Comparison of ENCODE assay signal across 15 mouse cellular contexts in genomic region chr9:116472855-116473254, GRCm38 (mm10).
DNase-seq lines count a peak whose midpoint lies in the region; ATAC-seq and TF ChIP-seq lines count a peak whose summit lies in the region.
"Had no signal": no experiment of that assay in that cellular context is flagged by ENCODE, and none has a peak within 500 bp of the region (broad histone marks: within the 10 kb centered on the region; RNA-seq: fewer than 3 reads in every experiment).

No protein-coding gene starts in this region.

- WGBS in heart, adult 2 months, result 81% methylated on average over 4 of the region's 4 CpGs
- 74% methylated on average over 4 of the region's 4 CpGs for WGBS in heart, embryonic 11.5 days (ENCODE audit: insufficient replicate concordance)
- 80% methylated on average over 4 of the region's 4 CpGs for WGBS in midbrain, postnatal 0 days
- 78% methylated on average over 4 of the region's 4 CpGs for WGBS in midbrain, embryonic 14.5 days
- WGBS in stomach, postnatal 0 days, result 79% methylated on average over 4 of the region's 4 CpGs
- WGBS in neural tube, embryonic 15.5 days, result 78% methylated on average over 4 of the region's 4 CpGs

- no peak for ATAC-seq in heart, embryonic 11.5 days (replicated peaks; ENCODE audit: insufficient number of reproducible peaks, low FRiP score, low TSS enrichment)
- no peak for ATAC-seq in midbrain, postnatal 0 days (ENCODE audit: low FRiP score)
- ATAC-seq in midbrain, embryonic 14.5 days (ENCODE audit: low FRiP score, low TSS enrichment), result no peak
- no peak for ATAC-seq in stomach, postnatal 0 days (ENCODE audit: low FRiP score, low TSS enrichment)
- ATAC-seq in neural tube, embryonic 15.5 days (ENCODE audit: low FRiP score), result no peak
- ATAC-seq: activated CD4-positive, CD25-positive, alpha-beta regulatory T cell, adult 4 months had no signal

- H3K9me3 ChIP-seq in heart, embryonic 11.5 days (replicated peaks; ENCODE audit: control insufficient read depth, low read length), result no peaks in the 10 kb centered on the region
- H3K9me3 ChIP-seq in midbrain, postnatal 0 days (ENCODE audit: low read length), result no peaks in the 10 kb centered on the region
- no peaks in the 10 kb centered on the region for H3K9me3 ChIP-seq in midbrain, embryonic 14.5 days (ENCODE audit: control insufficient read depth, low read length)
- no peaks in the 10 kb centered on the region for H3K9me3 ChIP-seq in MEL (replicated peaks; ENCODE audit: insufficient read depth, low read length)
- no peaks in the 10 kb centered on the region for H3K9me3 ChIP-seq in stomach, postnatal 0 days (ENCODE audit: control insufficient read depth, low read length)
- H3K9me3 ChIP-seq in neural tube, embryonic 15.5 days (replicated peaks), result no peaks in the 10 kb centered on the region

- DNase-seq in heart, adult 2 months, result no peak
- no peak for DNase-seq in midbrain, postnatal 0 days (ENCODE audit: low spot score)
- no peak for DNase-seq in midbrain, embryonic 14.5 days
- DNase-seq in MEL (ENCODE audit: low read depth, low spot score), result no peak
- DNase-seq in stomach, postnatal 0 days (ENCODE audit: low spot score), result no peak
- no peak for DNase-seq in adrenal gland, postnatal 36 days
- DNase-seq: cerebellum, adult 8-10 months; kidney, adult 8-10 months; lung, adult 18-20 months had no signal

- H3K79me2 ChIP-seq in heart, adult 2 months (replicated peaks; ENCODE audit: control insufficient read depth, insufficient read depth, low read length), result no peaks in the 10 kb centered on the region
- H3K79me2 ChIP-seq in MEL (ENCODE audit: control insufficient read depth, insufficient read depth, low read length, poor library complexity), result no peaks in the 10 kb centered on the region

- no peak overlapping the region for H3K9ac ChIP-seq in heart, adult 2 months (ENCODE audit: low read depth, low read length)
- H3K9ac ChIP-seq in heart, embryonic 11.5 days (ENCODE audit: low read depth, low read length), result no peak overlapping the region
- H3K9ac ChIP-seq in midbrain, postnatal 0 days (replicated peaks; ENCODE audit: low read length, poor library complexity, severe bottlenecking), result no peak overlapping the region
- H3K9ac ChIP-seq in midbrain, embryonic 14.5 days (replicated peaks; ENCODE audit: low read length), result no peak overlapping the region
- H3K9ac ChIP-seq in MEL (ENCODE audit: control insufficient read depth, low read depth, low read length, poor library complexity, severe bottlenecking), result no peak overlapping the region
- H3K9ac ChIP-seq in stomach, postnatal 0 days (ENCODE audit: low read length), result no peak overlapping the region
- no peak overlapping the region for H3K9ac ChIP-seq in neural tube, embryonic 15.5 days (replicated peaks)
- H3K9ac ChIP-seq: heart, embryonic 12.5 days had no signal

- H3K4me1 ChIP-seq in heart, adult 2 months (ENCODE audit: control insufficient read depth, insufficient read depth, low read length), result peaks cover 5% of the 10 kb centered on the region
- H3K4me1 ChIP-seq in heart, embryonic 11.5 days (ENCODE audit: control insufficient read depth, insufficient read depth, low read length), result no peaks in the 10 kb centered on the region
- no peaks in the 10 kb centered on the region; the same call in 1 of the 2 replicates for H3K4me1 ChIP-seq in midbrain, postnatal 0 days (ENCODE audit: insufficient read depth, low read length)
- H3K4me1 ChIP-seq in midbrain, embryonic 14.5 days (ENCODE audit: control insufficient read depth, insufficient read depth, low read length), result peaks cover 8% of the 10 kb centered on the region
- H3K4me1 ChIP-seq in MEL (ENCODE audit: control insufficient read depth in 1 of 2, insufficient read depth in 2 of 2, low read length in 2 of 2), result no peaks in the 10 kb centered on the region
- no peaks in the 10 kb centered on the region for H3K4me1 ChIP-seq in stomach, postnatal 0 days (replicated peaks; ENCODE audit: control insufficient read depth, insufficient read depth)
- peaks cover 13% of the 10 kb centered on the region for H3K4me1 ChIP-seq in neural tube, embryonic 15.5 days
- H3K4me1 ChIP-seq: heart, embryonic 12.5 days had no signal

- no peak overlapping the region for H3K4me3 ChIP-seq in heart, adult 2 months
- H3K4me3 ChIP-seq in heart, embryonic 11.5 days (ENCODE audit: low read depth, low read length), result no peak overlapping the region
- H3K4me3 ChIP-seq in midbrain, postnatal 0 days (ENCODE audit: low read depth, low read length), result no peak overlapping the region
- no peak overlapping the region for H3K4me3 ChIP-seq in midbrain, embryonic 14.5 days (replicated peaks; ENCODE audit: low read depth, low read length)
- H3K4me3 ChIP-seq in MEL (ENCODE audit: control insufficient read depth in 1 of 2, insufficient read depth in 1 of 2, low read depth in 2 of 2, low read length in 2 of 2), result no peak overlapping the region
- no peak overlapping the region for H3K4me3 ChIP-seq in stomach, postnatal 0 days (ENCODE audit: low read depth, low read length)
- no peak overlapping the region for H3K4me3 ChIP-seq in neural tube, embryonic 15.5 days (replicated peaks)
- H3K4me3 ChIP-seq: heart, embryonic 12.5 days; hindbrain, embryonic 10.5 days; myocyte had no signal

- no peak overlapping the region for H3K27ac ChIP-seq in heart, adult 2 months
- H3K27ac ChIP-seq in heart, embryonic 11.5 days (ENCODE audit: low read depth, low read length), result no peak overlapping the region
- no peak overlapping the region for H3K27ac ChIP-seq in midbrain, postnatal 0 days (ENCODE audit: low read depth, low read length)
- H3K27ac ChIP-seq in midbrain, embryonic 14.5 days (replicated peaks; ENCODE audit: low read depth, low read length), result no peak overlapping the region
- no peak overlapping the region for H3K27ac ChIP-seq in MEL (ENCODE audit: control insufficient read depth, low read depth, low read length)
- no peak overlapping the region for H3K27ac ChIP-seq in stomach, postnatal 0 days (replicated peaks)
- H3K27ac ChIP-seq in neural tube, embryonic 15.5 days (replicated peaks), result no peak overlapping the region
- H3K27ac ChIP-seq: hindbrain, embryonic 10.5 days had no signal

- H3K4me2 ChIP-seq in heart, embryonic 11.5 days, result no peak overlapping the region
- H3K4me2 ChIP-seq in midbrain, postnatal 0 days (ENCODE audit: low read depth, low read length, poor library complexity, severe bottlenecking), result no peak overlapping the region
- no peak overlapping the region for H3K4me2 ChIP-seq in midbrain, embryonic 14.5 days (ENCODE audit: low read length)
- H3K4me2 ChIP-seq in stomach, postnatal 0 days (replicated peaks; ENCODE audit: low read depth), result no peak overlapping the region
- no peak overlapping the region for H3K4me2 ChIP-seq in neural tube, embryonic 15.5 days
- H3K4me2 ChIP-seq: heart, embryonic 12.5 days had no signal

- peak; percentile 44 for TF ChIP-seq CTCF in heart, adult 2 months (IDR thresholded peaks at IDR 0.05)
- peak; percentile 49 for TF ChIP-seq CTCF in midbrain, postnatal 0 days (IDR thresholded peaks at IDR 0.05)
- TF ChIP-seq CTCF in MEL (IDR thresholded peaks at IDR 0.05 in 2 of 3, conservative IDR thresholded peaks at IDR 0.05 in 1 of 3; ENCODE audit: control insufficient read depth in 1 of 3, insufficient read depth in 1 of 3, low read depth in 2 of 3, low read length in 3 of 3, poor library complexity in 1 of 3, severe bottlenecking in 1 of 3), result peak in 2 of 3 experiments; percentile 17 to 33; a peak in 4 of 6 replicates
- peak; percentile 42; the same call in 1 of the 2 replicates for TF ChIP-seq CTCF in stomach, postnatal 0 days (IDR thresholded peaks at IDR 0.05; ENCODE audit: low read depth)

- H3K36me3 ChIP-seq in heart, adult 2 months (ENCODE audit: control insufficient read depth, insufficient read depth, low read length), result no peaks in the 10 kb centered on the region
- 0 out of 2 replicates have a peak, but pooled peaks cover 3% of the 10 kb centered on the region for H3K36me3 ChIP-seq in heart, embryonic 11.5 days (ENCODE audit: control insufficient read depth, insufficient read depth, low read length)
- H3K36me3 ChIP-seq in midbrain, postnatal 0 days (ENCODE audit: insufficient read depth, low read length), result no peaks in the 10 kb centered on the region
- H3K36me3 ChIP-seq in midbrain, embryonic 14.5 days (ENCODE audit: control insufficient read depth, insufficient read depth, low read length), result no peaks in the 10 kb centered on the region
- H3K36me3 ChIP-seq in MEL (ENCODE audit: control insufficient read depth in 1 of 2, insufficient read depth in 2 of 2, low read length in 2 of 2), result no peaks in the 10 kb centered on the region
- H3K36me3 ChIP-seq in stomach, postnatal 0 days (ENCODE audit: control insufficient read depth, insufficient read depth, low read length), result no peaks in the 10 kb centered on the region
- no peaks in the 10 kb centered on the region for H3K36me3 ChIP-seq in neural tube, embryonic 15.5 days
- H3K36me3 ChIP-seq: heart, embryonic 12.5 days; hindbrain, embryonic 10.5 days had no signal

- TF ChIP-seq EP300 in heart, adult 2 months (IDR thresholded peaks at IDR 0.05; ENCODE audit: insufficient read depth, low read depth, low read length), result no peak
- TF ChIP-seq EP300 in MEL (IDR thresholded peaks at IDR 0.05; ENCODE audit: low read depth in 1 of 2, low read length in 2 of 2), result no peak
- no peak for TF ChIP-seq EP300 in stomach, postnatal 0 days (optimal IDR thresholded peaks at IDR 0.05)

- no peak for TF ChIP-seq POLR2A in heart, adult 2 months (IDR thresholded peaks at IDR 0.05; ENCODE audit: insufficient read depth, low read depth, low read length)
- TF ChIP-seq POLR2A in MEL (IDR thresholded peaks at IDR 0.05; ENCODE audit: control insufficient read depth in 1 of 2, insufficient read depth in 1 of 2, low read depth in 1 of 2, low read length in 2 of 2, poor library complexity in 1 of 2), result no peak

- H3K27me3 ChIP-seq in heart, adult 2 months (ENCODE audit: control insufficient read depth, insufficient read depth, low read length), result no peaks in the 10 kb centered on the region
- no peaks in the 10 kb centered on the region for H3K27me3 ChIP-seq in heart, embryonic 11.5 days (ENCODE audit: control insufficient read depth, insufficient read depth, low read length)
- H3K27me3 ChIP-seq in midbrain, postnatal 0 days (ENCODE audit: insufficient read depth, low read length), result no peaks in the 10 kb centered on the region
- no peaks in the 10 kb centered on the region for H3K27me3 ChIP-seq in midbrain, embryonic 14.5 days (ENCODE audit: control insufficient read depth, insufficient read depth, low read length)
- no peaks in the 10 kb centered on the region for H3K27me3 ChIP-seq in MEL (ENCODE audit: control insufficient read depth in 1 of 2, insufficient read depth in 2 of 2, low read length in 2 of 2)
- no peaks in the 10 kb centered on the region for H3K27me3 ChIP-seq in stomach, postnatal 0 days (ENCODE audit: control insufficient read depth, insufficient read depth, low read length)
- no peaks in the 10 kb centered on the region for H3K27me3 ChIP-seq in neural tube, embryonic 15.5 days (replicated peaks)
- H3K27me3 ChIP-seq: heart, embryonic 12.5 days had no signal

- intact Hi-C loops in heart, adult 2 months (cut with DNase I), result no loop called here

- no peak for TF ChIP-seq RAD21 in MEL (IDR thresholded peaks at IDR 0.05; ENCODE audit: low read depth, low read length)

TF ChIP-seq in MEL, 35 proteins besides CTCF, POLR2A, EP300 and RAD21 (continues in another document):
- TF ChIP-seq MYC (IDR thresholded peaks at IDR 0.05; ENCODE audit: low read depth, low read length) (no peak), HCFC1 (IDR thresholded peaks at IDR 0.05; ENCODE audit: low read depth, low read length) (no peak), RCOR1 (IDR thresholded peaks at IDR 0.05; ENCODE audit: low read depth, low read length) (no peak)
